Mouse (Mus musculus): ENCODE results near the gene Rps6ka2.
"Not testable (repeated sequence)": the region's sequence is repeated elsewhere in the genome, so short reads cannot be mapped to it uniquely, and the experiment has no call there.

DNA sequence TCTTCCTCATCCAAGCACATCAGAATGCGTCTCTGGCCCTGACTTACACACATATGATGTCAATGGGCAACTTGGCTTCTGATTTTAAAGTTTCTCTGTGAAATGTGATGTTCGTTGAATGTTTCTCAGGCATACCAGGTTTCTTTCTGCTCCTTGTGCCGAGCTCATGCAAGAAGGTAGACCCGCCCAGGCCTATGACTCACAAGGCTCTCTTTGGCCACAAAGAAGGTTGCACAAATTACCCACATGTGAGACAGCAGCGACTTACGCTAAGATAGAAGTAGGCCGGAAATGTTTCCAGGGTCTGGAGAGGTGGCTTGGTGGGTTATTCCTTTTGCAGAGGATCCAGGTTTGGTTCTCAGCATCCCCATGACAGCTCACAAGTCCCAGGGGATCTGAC lies 35.9 kb upstream of the Rps6ka2 start:
- TF ChIP-seq GATA1, TAL1 (IDR thresholded peaks at IDR 0.05; ENCODE audit: low read length): not testable (repeated sequence)

Data from erythroblast, embryonic 14.5 days (primary cell).